Mouse (Mus musculus) lung, embryonic 16.5 days (tissue): Measurements from ENCODE around the gene Pdxdc1. TPM values are rescaled to one million over a fixed set of nuclear protein-coding genes. Genes with fewer than 3 reads are reported as not detected.
"Not testable (repeated sequence)": the region's sequence is repeated elsewhere in the genome, so short reads cannot be mapped to it uniquely, and the experiment has no call there.

Source experiments
- ATAC-seq: fragments of 200-750 bp; cut with Nextera tagmentation; 2 replicates; pipeline ENCODE4 v1.8.0; 2017; ENCODE audit warnings: low read depth, mild to moderate bottlenecking, moderate library complexity
- H3K27ac ChIP-seq: fragments of 300-500 bp; sonication (generic); 2 replicates; pipeline ENCODE4 v1.5.1; 2014; ENCODE audit warnings: mild to moderate bottlenecking, control low read depth, low read length
- H3K27me3 ChIP-seq: fragments of 300-500 bp; sonication (generic); 2 replicates; pipeline ENCODE4 v1.6.1; 2014; ENCODE audit warnings: low read depth, low read length, mixed read lengths; ENCODE audit not compliant: control insufficient read depth, insufficient read depth
- H3K36me3 ChIP-seq: fragments of 300-500 bp; sonication (generic); 2 replicates; pipeline ENCODE4 v1.6.1; 2014; ENCODE audit warnings: low read length; ENCODE audit not compliant: control insufficient read depth, insufficient read depth
- H3K4me1 ChIP-seq: fragments of 300-500 bp; sonication (generic); replicated peaks from 2 replicates; pipeline ENCODE4 v1.6.1; 2014; ENCODE audit warnings: low read length, mixed read lengths; ENCODE audit not compliant: control insufficient read depth, insufficient read depth
- H3K4me2 ChIP-seq: fragments of 300-500 bp; sonication (generic); 2 replicates; pipeline ENCODE4 v1.6.1; 2014; ENCODE audit warnings: low read depth, low read length, control low read depth
- H3K4me3 ChIP-seq: fragments of 300-500 bp; sonication (generic); 2 replicates; pipeline ENCODE4 v1.5.1; 2014; ENCODE audit warnings: mild to moderate bottlenecking, low read length, control low read depth
- H3K9ac ChIP-seq: fragments of 300-500 bp; sonication (generic); 2 replicates; pipeline ENCODE4 v1.6.1; 2014; ENCODE audit warnings: low read length, control low read depth
- H3K9me3 ChIP-seq: fragments of 300-500 bp; sonication (generic); 2 replicates; pipeline ENCODE4 v1.6.1; 2016; ENCODE audit warnings: low read length; ENCODE audit not compliant: control insufficient read depth
- WGBS: fragments of 180-500 bp; shearing (Covaris S2); extraction: QIAGEN DNeasy Blood & Tissue Kit; methylation state at CpG from one replicate; pipeline ENCODE4 v1.1.7; 2014; 5-methylcytosine and 5-hydroxymethylcytosine counted together
- microRNA-seq: library from miRNA; unstranded; fragments of <30 nt; microRNA quantifications from one replicate; pipeline ENCODE4, GENCODE M21; 2016
- polyA plus RNA-seq: library from polyadenylated mRNA; unstranded; fragments of >200 nt; fragmentation: Nextera tagmentation; extraction: Ambion mirVana; gene quantifications from 2 replicates; pipeline ENCODE4 v1.2.1, GENCODE M21; 2015

The Pdxdc1 gene
- polyA plus RNA-seq, 1 experiment from 2014 or later = 84.0 TPM

DNA sequence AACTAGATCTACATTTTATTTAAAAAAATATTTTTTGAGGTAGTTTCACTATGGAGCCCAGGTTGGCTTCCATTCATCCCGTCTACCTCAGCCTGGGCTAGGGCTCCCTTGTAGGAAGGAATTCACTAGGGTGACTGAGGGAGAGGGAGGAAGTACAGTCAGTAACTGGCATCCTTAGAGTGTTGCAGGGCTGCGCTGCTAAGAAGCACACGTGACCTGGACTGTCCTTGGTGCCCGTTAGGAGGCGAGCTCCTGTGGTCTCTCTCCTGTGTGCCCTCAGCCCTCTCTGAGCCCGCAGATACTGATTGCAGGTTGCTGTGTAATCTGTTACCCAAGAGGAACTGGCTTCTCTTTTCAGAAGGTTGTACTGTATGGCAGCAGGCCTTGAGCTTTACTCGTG, 94.5 kb downstream of the Pdxdc1 start:
- ATAC-seq = no peak
- Histone ChIP-seq H3K9me3 (no peaks in the 10 kb centered on the region), H3K9ac (no peak overlapping the region), H3K27ac (no peak overlapping the region), H3K36me3 (peaks cover 63% of the 10 kb centered on the region), H3K4me1 (no peaks in the 10 kb centered on the region), H3K27me3 (no peaks in the 10 kb centered on the region), H3K4me2 (no peak overlapping the region), H3K4me3 (no peak overlapping the region)
- WGBS = 93% methylated on average over 7 of the region's 7 CpGs

GRCm38 (mm10) chr16:13807616-13808015, 95.3 kb downstream of the Pdxdc1 start:
- Histone ChIP-seq H3K9ac (no peak overlapping the region), H3K27me3 (no peaks in the 10 kb centered on the region), H3K4me2 (no peak overlapping the region), H3K27ac (no peak overlapping the region), H3K36me3 (peaks cover 61% of the 10 kb centered on the region), H3K4me3 (no peak overlapping the region), H3K9me3 (no peaks in the 10 kb centered on the region), H3K4me1 (no peaks in the 10 kb centered on the region)
- 84% methylated on average over 4 of the region's 4 CpGs for WGBS
- no peak for ATAC-seq

DNA sequence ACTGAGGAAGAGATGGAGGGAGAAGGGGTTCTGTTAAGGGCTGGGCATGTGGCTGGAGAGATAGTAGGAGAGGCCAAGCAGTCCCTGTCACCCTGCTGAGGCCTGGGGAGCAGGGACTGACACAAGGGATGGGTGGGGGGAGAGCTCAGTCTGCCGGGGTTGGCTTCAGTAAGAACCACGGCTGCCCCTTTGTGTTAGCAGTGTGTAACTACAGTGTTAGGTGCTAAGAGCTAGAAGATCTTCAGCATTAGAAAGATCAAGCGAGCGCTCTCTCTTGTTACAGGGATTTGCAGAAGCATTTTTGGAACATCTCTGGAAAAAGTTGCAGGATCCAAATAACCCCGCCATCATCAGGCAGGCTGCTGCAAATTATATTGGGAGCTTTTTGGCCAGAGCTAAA, 98.3 kb downstream of the Pdxdc1 start:
- 77% methylated on average over 5 of the region's 5 CpGs for WGBS
- Histone ChIP-seq H3K4me1 (no peaks in the 10 kb centered on the region), H3K27me3 (no peaks in the 10 kb centered on the region), H3K4me2 (no peak overlapping the region), H3K9me3 (no peaks in the 10 kb centered on the region), H3K27ac (no peak overlapping the region), H3K36me3 (peaks cover 49% of the 10 kb centered on the region), H3K9ac (no peak overlapping the region), H3K4me3 (no peak overlapping the region)
- ATAC-seq = no peak

GRCm38 (mm10) chr16:13801231-13801630, 101.7 kb downstream of the Pdxdc1 start:
- H3K4me3 ChIP-seq = no peak overlapping the region
- no peaks in the 10 kb centered on the region for H3K4me1 ChIP-seq
- no peak for ATAC-seq
- no peak overlapping the region for H3K4me2 ChIP-seq
- no peaks in the 10 kb centered on the region for H3K27me3 ChIP-seq
- WGBS = 95% methylated on average over 4 of the region's 4 CpGs
- no peaks in the 10 kb centered on the region for H3K9me3 ChIP-seq
- H3K36me3 ChIP-seq = peaks cover 42% of the 10 kb centered on the region
- H3K9ac ChIP-seq = no peak overlapping the region
- no peak overlapping the region for H3K27ac ChIP-seq

DNA sequence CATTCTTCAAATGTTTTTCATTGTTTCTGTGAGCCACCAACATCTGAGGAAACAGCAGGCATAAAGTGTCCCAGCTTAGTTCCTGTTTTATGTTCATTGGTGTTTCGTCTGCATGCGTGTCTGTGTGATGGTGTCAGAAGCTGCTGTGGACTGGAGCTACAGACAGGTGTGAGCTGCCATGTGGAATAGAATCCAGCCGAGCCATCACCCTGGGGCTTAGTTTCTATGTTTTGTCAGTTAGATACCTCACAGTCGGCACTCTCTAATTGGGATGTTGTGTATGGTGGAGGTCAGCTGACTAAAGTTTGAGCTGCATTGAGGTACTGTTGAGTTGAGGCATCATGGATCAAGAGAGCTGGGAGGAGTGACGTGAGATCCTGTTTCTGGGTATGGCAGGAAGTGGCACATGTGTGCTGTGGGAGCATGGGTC, 106.2 kb downstream of the Pdxdc1 start:
- Histone ChIP-seq H3K4me1 (no peaks in the 10 kb centered on the region), H3K4me2 (no peak overlapping the region), H3K27me3 (no peaks in the 10 kb centered on the region), H3K9ac (no peak overlapping the region), H3K4me3 (no peak overlapping the region), H3K9me3 (no peaks in the 10 kb centered on the region), H3K36me3 (peaks cover 58% of the 10 kb centered on the region), H3K27ac (no peak overlapping the region)
- ATAC-seq = no peak
- 85% methylated on average over 5 of the region's 5 CpGs for WGBS

- not testable (repeated sequence) for H3K4me2 ChIP-seq, H3K4me3 ChIP-seq, H3K9me3 ChIP-seq, ATAC-seq, H3K27ac ChIP-seq, H3K4me1 ChIP-seq, H3K9ac ChIP-seq, H3K27me3 ChIP-seq
- 82% methylated on average over 2 of the region's 2 CpGs for WGBS
- H3K36me3 ChIP-seq = peaks cover 61% of the 10 kb centered on the region
These were observed 109.5 kb downstream of the Pdxdc1 start for GRCm38 (mm10) chr16:13793441-13793840.

GRCm38 (mm10) chr16:13785932-13786331, 117.0 kb downstream of the Pdxdc1 start:
- 77% methylated on average over 3 of the region's 3 CpGs for WGBS
- H3K36me3 ChIP-seq = peaks cover 41% of the 10 kb centered on the region

More at GRCm38 (mm10) chr16:13785932-13786331, 117.0 kb downstream of the Pdxdc1 start:
- Histone ChIP-seq H3K4me3 (no peak overlapping the region), H3K4me1 (peaks cover 11% of the 10 kb centered on the region), H3K27me3 (no peaks in the 10 kb centered on the region), H3K9ac (no peak overlapping the region), H3K4me2 (no peak overlapping the region), H3K9me3 (no peaks in the 10 kb centered on the region), H3K27ac (no peak overlapping the region)
- ATAC-seq = no peak

Small RNAs within 50 kb of the gene (microRNA-seq; reads per million reads assigned to microRNA genes)
- not detected for gene Gm27734

Other genes starting within 250 kb of the Pdxdc1 start
- gene Parn, start 235.0 kb downstream of the Pdxdc1 start, polyA plus RNA-seq = 43.0 and 44.1 TPM in 2 replicates
- 46.7 and 48.3 TPM in 2 replicates for gene Bfar, start 231.3 kb downstream of the Pdxdc1 start, polyA plus RNA-seq
- 4.3 and 5.4 TPM in 2 replicates for gene 3110001I22Rik, start 231.2 kb downstream of the Pdxdc1 start, polyA plus RNA-seq
- 4.0 TPM in 2 replicates for gene Pla2g10, start 172.1 kb downstream of the Pdxdc1 start, polyA plus RNA-seq
- 52.5 and 56.0 TPM in 2 replicates for gene Rrn3, start 122.4 kb downstream of the Pdxdc1 start, polyA plus RNA-seq
- 163 and 166 TPM in 2 replicates for gene Ntan1, start 84.3 kb downstream of the Pdxdc1 start, polyA plus RNA-seq
- 11.2 and 12.5 TPM in 2 replicates for gene Mpv17l, start within 50 bp of the Pdxdc1 start, polyA plus RNA-seq
- gene 2900011O08Rik, start 83.5 kb upstream of the Pdxdc1 start, polyA plus RNA-seq = 0.44 and 0.84 TPM in 2 replicates
- gene Ifitm7, start 83.8 kb upstream of the Pdxdc1 start, polyA plus RNA-seq = not detected in 2 replicates